Mouse (Mus musculus) lung, postnatal 0 days (tissue): Measurements from ENCODE around the gene Nfia. TPM values are rescaled to one million over a fixed set of nuclear protein-coding genes. Genes with fewer than 3 reads are reported as not detected.

Experiments
- ATAC-seq: fragments of 200-750 bp; cut with Nextera tagmentation; 2 replicates; pipeline ENCODE4 v1.8.0; 2017; ENCODE audit warnings: moderate library complexity
- DNase-seq: peaks from one replicate; pipeline ENCODE4 v3.0.0-alpha.2; 2016; ENCODE audit warnings: low spot score
- H3K27ac ChIP-seq: fragments of 300-500 bp; sonication (generic); 2 replicates; pipeline ENCODE4 v1.5.1; 2014; ENCODE audit warnings: antibody characterized with exemption, mild to moderate bottlenecking, low read length, mixed read lengths
- H3K27me3 ChIP-seq: fragments of 300-500 bp; sonication (generic); replicated peaks from 2 replicates; pipeline ENCODE4 v1.6.1; 2014; ENCODE audit warnings: low read length, mixed read lengths; ENCODE audit not compliant: insufficient read depth
- H3K36me3 ChIP-seq: fragments of 300-500 bp; sonication (generic); 2 replicates; pipeline ENCODE4 v1.6.1; 2014; ENCODE audit warnings: low read length, mixed read lengths; ENCODE audit not compliant: insufficient read depth
- H3K4me1 ChIP-seq: fragments of 300-500 bp; sonication (generic); 2 replicates; pipeline ENCODE4 v1.6.1; 2014; ENCODE audit warnings: antibody characterized with exemption, low read depth, low read length, mixed read lengths; ENCODE audit not compliant: insufficient read depth
- H3K4me2 ChIP-seq: fragments of 300-500 bp; sonication (generic); replicated peaks from 2 replicates; pipeline ENCODE4 v1.6.1; 2014; ENCODE audit warnings: low read depth, mild to moderate bottlenecking, low read length, moderate library complexity, mixed read lengths
- H3K4me3 ChIP-seq: fragments of 300-500 bp; sonication (generic); 2 replicates; pipeline ENCODE4 v1.5.1; 2014; ENCODE audit warnings: low read depth, low read length
- H3K9ac ChIP-seq: fragments of 300-500 bp; sonication (generic); replicated peaks from 2 replicates; pipeline ENCODE4 v1.6.1; 2014; ENCODE audit warnings: low read depth, mild to moderate bottlenecking
- H3K9me3 ChIP-seq: fragments of 300-500 bp; sonication (generic); 2 replicates; pipeline ENCODE4 v1.6.1; 2016; ENCODE audit warnings: low read length, mixed read lengths
- CTCF ChIP-seq: IDR thresholded peaks from 2 replicates; pipeline ENCODE4 v1.5.1; 2016; ENCODE audit warnings: antibody characterized with exemption, mild to moderate bottlenecking
- EP300 ChIP-seq: IDR thresholded peaks from 2 replicates; pipeline ENCODE4 v1.6.1; 2016; ENCODE audit warnings: antibody characterized with exemption, mild to moderate bottlenecking, control low read depth
- WGBS: fragments of 180-500 bp; shearing (Covaris S2); extraction: QIAGEN DNeasy Blood & Tissue Kit; methylation state at CpG from one replicate; pipeline ENCODE4 v1.1.7; 2014; 5-methylcytosine and 5-hydroxymethylcytosine counted together
- polyA plus RNA-seq: library from polyadenylated mRNA; unstranded; fragments of >200 nt; fragmentation: Nextera tagmentation; extraction: Ambion mirVana; gene quantifications from 2 replicates; pipeline ENCODE4 v1.2.1, GENCODE M21; 2015

Nfia gene
- polyA plus RNA-seq, 1 experiment from 2014 or later, result 40.5 TPM

GRCm38 (mm10) chr4:97914761-97915160, 142.2 kb downstream of the Nfia start:
- Histone ChIP-seq H3K4me1 (peaks cover 6% of the 10 kb centered on the region; the same call in 1 of the 2 replicates), H3K27ac (no peak overlapping the region), H3K9me3 (no peaks in the 10 kb centered on the region), H3K9ac (no peak overlapping the region), H3K4me2 (no peak overlapping the region), H3K4me3 (no peak overlapping the region), H3K36me3 (no peaks in the 10 kb centered on the region), H3K27me3 (no peaks in the 10 kb centered on the region)
- no peak for TF ChIP-seq EP300
- TF ChIP-seq CTCF, result no peak
- DNase-seq, result no peak
- ATAC-seq, result no peak
- 90% methylated on average over 5 of the region's 5 CpGs for WGBS

GRCm38 (mm10) chr4:97917568-97917967, 145.0 kb downstream of the Nfia start:
- no peaks in the 10 kb centered on the region for H3K9me3 ChIP-seq
- TF ChIP-seq EP300 (no peak), CTCF (no peak)
- WGBS, result 94% methylated on average over 6 of the region's 6 CpGs
- no peak overlapping the region for H3K4me3 ChIP-seq
- H3K36me3 ChIP-seq, result no peaks in the 10 kb centered on the region
- no peak overlapping the region for H3K4me2 ChIP-seq
- H3K9ac ChIP-seq, result no peak overlapping the region
- DNase-seq (no peak), ATAC-seq (no peak)
- H3K27ac ChIP-seq, result no peak overlapping the region
- H3K4me1 ChIP-seq, result no peaks in the 10 kb centered on the region
- H3K27me3 ChIP-seq, result no peaks in the 10 kb centered on the region

- Histone ChIP-seq H3K4me2 (no peak overlapping the region), H3K4me3 (no peak overlapping the region), H3K36me3 (no peaks in the 10 kb centered on the region), H3K9me3 (no peaks in the 10 kb centered on the region), H3K9ac (no peak overlapping the region), H3K27me3 (no peaks in the 10 kb centered on the region), H3K27ac (no peak overlapping the region), H3K4me1 (no peaks in the 10 kb centered on the region)
- no peak for DNase-seq
- TF ChIP-seq EP300, result no peak
- peak; percentile 40 for TF ChIP-seq CTCF
- no peak for ATAC-seq
- WGBS, result 46% methylated on average over 3 of the region's 3 CpGs
Observed at GRCm38 (mm10) chr4:97918675-97919074, 146.1 kb downstream of the Nfia start.

- WGBS, result 68% methylated on average over 2 of the region's 2 CpGs
- H3K4me1 ChIP-seq, result no peaks in the 10 kb centered on the region; the same call in 1 of the 2 replicates
- H3K9ac ChIP-seq, result no peak overlapping the region
- DNase-seq, result no peak
- no peak overlapping the region for H3K4me3 ChIP-seq
- no peak for ATAC-seq
- H3K27me3 ChIP-seq, result no peaks in the 10 kb centered on the region
- no peak for TF ChIP-seq EP300
- TF ChIP-seq CTCF, result no peak
- H3K27ac ChIP-seq, result peak overlapping the region; percentile 55; the same call in 1 of the 2 replicates
- no peaks in the 10 kb centered on the region for H3K36me3 ChIP-seq
- no peaks in the 10 kb centered on the region for H3K9me3 ChIP-seq
- peak overlapping the region; percentile 43 for H3K4me2 ChIP-seq
Observed at GRCm38 (mm10) chr4:97919773-97920172, 147.2 kb downstream of the Nfia start.

- Histone ChIP-seq H3K27me3 (no peaks in the 10 kb centered on the region), H3K27ac (peak overlapping the region; percentile 55), H3K9me3 (no peaks in the 10 kb centered on the region), H3K36me3 (no peaks in the 10 kb centered on the region), H3K4me2 (peak overlapping the region; percentile 43), H3K9ac (no peak overlapping the region), H3K4me1 (no peaks in the 10 kb centered on the region; the same call in 1 of the 2 replicates), H3K4me3 (peak overlapping the region; percentile 6; the same call in 1 of the 2 replicates)
- no peak for ATAC-seq
- WGBS, result 29% methylated on average over 10 of the region's 10 CpGs
- peak; percentile 37 for DNase-seq
- TF ChIP-seq EP300 (no peak), CTCF (no peak)
Observed at GRCm38 (mm10) chr4:97920287-97921079, 147.9 kb downstream of the Nfia start.

GRCm38 (mm10) chr4:97921682-97922081, 149.1 kb downstream of the Nfia start:
- no peak overlapping the region for H3K9ac ChIP-seq
- H3K4me2 ChIP-seq, result no peak overlapping the region
- H3K36me3 ChIP-seq, result no peaks in the 10 kb centered on the region
- H3K27ac ChIP-seq, result no peak overlapping the region
- DNase-seq, result no peak
- H3K4me1 ChIP-seq, result peaks cover 2% of the 10 kb centered on the region; the same call in 1 of the 2 replicates
- no peaks in the 10 kb centered on the region for H3K27me3 ChIP-seq
- H3K4me3 ChIP-seq, result no peak overlapping the region
- no peak for TF ChIP-seq EP300
- TF ChIP-seq CTCF, result peak; percentile 32
- no peak for ATAC-seq
- H3K9me3 ChIP-seq, result no peaks in the 10 kb centered on the region
